Mouse (Mus musculus) E14TG2a.4 (cell line): ENCODE data around the gene Ccdc78.

Source experiments
- CTCF ChIP-seq: conservative IDR thresholded peaks from 2 replicates; pipeline ENCODE4 v1.5.1; 2014; ENCODE audit warnings: low read length
- NANOG ChIP-seq: IDR thresholded peaks from 2 replicates; pipeline ENCODE4 v1.6.1; 2014; ENCODE audit warnings: borderline replicate concordance, low read length, mixed read lengths
- POU5F1 ChIP-seq: IDR thresholded peaks from 2 replicates; pipeline ENCODE4 v1.6.1; 2014; ENCODE audit warnings: low read length, borderline replicate concordance

- TF ChIP-seq CTCF, result no peak
- TF ChIP-seq POU5F1, result no peak
- no peak for TF ChIP-seq NANOG
These were observed 44.5 kb downstream of the Ccdc78 start for GRCm38 (mm10) chr17:25830806-25831431.
